Comparison of ENCODE assay signal across 8 mouse cellular contexts in genomic region chr2:70826436-70827230, GRCm38 (mm10). TPM values are rescaled to one million over a fixed set of nuclear protein-coding genes. Genes with fewer than 3 reads are reported as not detected.
DNase-seq lines count a peak whose midpoint lies in the region; ATAC-seq and TF ChIP-seq lines count a peak whose summit lies in the region.

No protein-coding gene starts in this region.

- TF ChIP-seq CTCF in gastrocnemius, adult 2 months (IDR thresholded peaks at IDR 0.05): no peak

- ATAC-seq in megakaryocyte, adult 5-6 weeks (ENCODE audit: poor library complexity, severe bottlenecking): no peak
- ATAC-seq in limb, embryonic 12.5 days (ENCODE audit: insufficient number of reproducible peaks, insufficient read depth, low FRiP score, low TSS enrichment, low read depth): no peak
- ATAC-seq in neural tube, embryonic 13.5 days (ENCODE audit: low read depth): no peak

- H3K27ac ChIP-seq in gastrocnemius, adult 2 months: peak overlapping the region; percentile 83
- H3K27ac ChIP-seq in limb, embryonic 12.5 days: no peak overlapping the region
- H3K27ac ChIP-seq in neural tube, embryonic 13.5 days (replicated peaks): no peak overlapping the region

- peak overlapping the region; percentile 96 for H3K4me3 ChIP-seq in gastrocnemius, adult 2 months
- peak overlapping the region; percentile 94 for H3K4me3 ChIP-seq in megakaryocyte, embryonic 14.5 days (replicated peaks)
- peak overlapping the region; percentile 87; the same call in 1 of the 2 replicates for H3K4me3 ChIP-seq in limb, embryonic 12.5 days (replicated peaks)
- no peak overlapping the region for H3K4me3 ChIP-seq in neural tube, embryonic 13.5 days

- intact Hi-C loops in gastrocnemius, adult 2 months (cut with DNase I): no loop called here

- H3K4me2 ChIP-seq in limb, embryonic 12.5 days: peak overlapping the region; percentile 39
- H3K4me2 ChIP-seq in neural tube, embryonic 13.5 days: peak overlapping the region; percentile 73; the same call in 1 of the 2 replicates

- no peak overlapping the region for H3K9ac ChIP-seq in limb, embryonic 12.5 days (replicated peaks)
- no peak overlapping the region for H3K9ac ChIP-seq in neural tube, embryonic 13.5 days

- 68% methylated on average over 8 of the region's 8 CpGs for WGBS in limb, embryonic 12.5 days
- WGBS in neural tube, embryonic 13.5 days: 68% methylated on average over 8 of the region's 8 CpGs

- peaks cover 68% of the 10 kb centered on the region for H3K4me1 ChIP-seq in megakaryocyte, embryonic 14.5 days
- H3K4me1 ChIP-seq in limb, embryonic 12.5 days (replicated peaks): peaks cover 14% of the 10 kb centered on the region
- peaks cover 25% of the 10 kb centered on the region for H3K4me1 ChIP-seq in neural tube, embryonic 13.5 days (replicated peaks)

- DNase-seq in gastrocnemius, adult 2 months: no peak
- no peak for DNase-seq in gastrocnemius, postnatal 10 days
- no peak for DNase-seq in natural killer cell, adult 2 months (ENCODE audit: low spot score in 2 of 2)
- no peak for DNase-seq in kidney, postnatal 14 days

- H3K27me3 ChIP-seq in megakaryocyte, embryonic 14.5 days (replicated peaks): no peaks in the 10 kb centered on the region
- H3K27me3 ChIP-seq in limb, embryonic 12.5 days: no peaks in the 10 kb centered on the region
- H3K27me3 ChIP-seq in neural tube, embryonic 13.5 days: 0 out of 2 replicates have a peak, but pooled peaks cover 3% of the 10 kb centered on the region

- peaks cover 5% of the 10 kb centered on the region for H3K36me3 ChIP-seq in megakaryocyte, embryonic 14.5 days (replicated peaks; ENCODE audit: low read length)
- no peaks in the 10 kb centered on the region for H3K36me3 ChIP-seq in limb, embryonic 12.5 days
- H3K36me3 ChIP-seq in neural tube, embryonic 13.5 days: no peaks in the 10 kb centered on the region

- H3K9me3 ChIP-seq in megakaryocyte, embryonic 14.5 days: no peaks in the 10 kb centered on the region
- H3K9me3 ChIP-seq in limb, embryonic 12.5 days: no peaks in the 10 kb centered on the region
- no peaks in the 10 kb centered on the region for H3K9me3 ChIP-seq in neural tube, embryonic 13.5 days

RNA-seq across cellular contexts. Expression of gene Tlk1, which starts 1.1 kb away (rescaled TPM):
- 10 to 100 TPM; 39.1 to 46.5 TPM for total RNA-seq in gastrocnemius, adult 2 months (2021)
- 10 to 100 TPM; 43.1 to 46.2 TPM for total RNA-seq in gastrocnemius, postnatal 10 days (2021)
- polyA plus RNA-seq in megakaryocyte, embryonic 14.5 days (2012; ENCODE audit: insufficient read depth, low replicate concordance): 11.7 and 15.7 TPM in 2 replicates
- 69.5 and 73.3 TPM in 2 replicates for total RNA-seq in megakaryocyte, adult 5-6 weeks (2015)
- total RNA-seq in megakaryocyte, adult 5-6 weeks (2017): 43.1 and 61.4 TPM in 2 replicates
- polyA plus RNA-seq in limb, embryonic 12.5 days (2016; fragmentation: Nextera tagmentation; extraction: Ambion mirVana): 36.7 and 46.8 TPM in 2 replicates
- 23.5 and 23.7 TPM in 2 replicates for polyA plus RNA-seq in neural tube, embryonic 13.5 days (2015; fragmentation: Nextera tagmentation; extraction: Ambion mirVana)
